Mouse (Mus musculus): ENCODE data around the gene Zfp319.

DNA sequence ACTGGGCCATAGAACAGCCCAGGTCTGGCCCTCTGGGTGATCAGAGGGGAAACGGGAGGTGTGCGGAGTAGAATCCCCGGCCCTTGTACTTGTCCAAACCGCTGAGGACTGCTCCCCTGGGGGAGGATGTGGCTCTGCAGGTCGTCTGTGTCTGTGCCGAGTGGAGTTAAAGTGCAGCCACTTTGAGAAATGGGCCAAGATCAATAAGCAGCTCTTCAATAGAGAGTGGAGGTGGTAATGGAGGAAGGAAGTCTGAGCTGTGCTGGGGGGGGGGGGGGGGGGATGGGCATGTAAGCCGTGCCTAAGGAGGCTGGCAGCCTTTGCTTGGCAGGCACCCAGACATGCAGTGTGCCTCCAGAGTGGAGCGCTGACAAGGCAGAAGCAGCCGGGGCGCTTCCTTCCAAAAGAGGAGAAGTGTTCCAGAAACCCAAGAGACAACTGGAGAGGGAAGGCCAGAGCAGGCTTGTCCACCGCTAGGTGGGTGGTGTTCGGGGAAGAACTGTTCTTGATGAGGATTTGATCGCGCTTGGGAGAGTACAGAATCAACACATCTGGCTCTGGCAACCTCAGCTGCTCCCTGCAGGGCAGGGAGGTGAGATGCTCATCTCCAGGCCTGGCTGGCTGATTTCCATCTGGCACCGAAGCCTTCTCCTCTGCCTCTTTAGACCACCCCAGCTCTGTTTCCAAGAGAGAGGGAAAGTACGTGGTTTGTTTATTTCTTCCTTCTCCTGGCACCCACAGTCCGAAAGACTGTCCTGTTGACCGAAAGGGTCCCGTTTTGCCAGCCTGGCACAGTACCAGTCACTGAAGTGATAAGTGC is 17.3 kb upstream of the Zfp319 start:
- TF ChIP-seq GATA1 (IDR thresholded peaks at IDR 0.05; ENCODE audit: borderline replicate concordance, low read length) (no peak), FLI1 (IDR thresholded peaks at IDR 0.05; ENCODE audit: low read length) (no peak)
